Mouse (Mus musculus) brain, embryonic 14.5 days (tissue): ENCODE measurements around the gene Rbbp5.

Experiments used
- CTCF ChIP-seq: fragments of 200-500 bp; IDR thresholded peaks from 2 replicates; pipeline ENCODE4 v1.5.1; 2012; ENCODE audit warnings: inconsistent platforms, mild to moderate bottlenecking, moderate library complexity, borderline replicate concordance; ENCODE audit not compliant: insufficient read depth, insufficient read length; ENCODE audit errors: extremely low read depth
- POLR2A ChIP-seq: fragments of 200-500 bp; IDR thresholded peaks from 2 replicates; pipeline ENCODE4 v1.6.1; 2012; ENCODE audit warnings: mild to moderate bottlenecking, inconsistent platforms, borderline replicate concordance; ENCODE audit not compliant: poor library complexity, insufficient read depth, insufficient read length, severe bottlenecking; ENCODE audit errors: extremely low read depth

DNA sequence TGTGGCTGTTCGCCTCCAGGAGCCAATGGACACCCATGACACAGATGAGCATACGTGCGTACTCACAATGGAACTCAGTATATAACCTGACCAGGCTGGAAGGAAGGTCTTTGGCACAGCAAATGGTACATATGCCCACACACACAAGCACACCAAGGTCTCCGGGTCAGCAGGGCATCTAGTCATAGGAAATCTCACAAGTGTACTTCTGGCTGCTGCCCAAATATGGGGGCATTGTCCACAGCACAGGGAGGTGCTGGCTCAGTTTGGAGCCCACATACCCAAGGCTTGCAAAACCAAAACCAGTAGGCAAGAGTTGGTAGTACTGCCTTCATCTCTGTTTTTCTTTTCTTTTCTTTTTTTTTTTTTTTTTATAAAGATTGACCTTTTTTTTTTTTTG is 58.4 kb downstream of the Rbbp5 start:
- TF ChIP-seq POLR2A (no peak), CTCF (no peak)
